Mouse (Mus musculus) G1E-ER4 (cell line): Measurements from ENCODE around the gene Hook2. TPM values are rescaled to one million over a fixed set of nuclear protein-coding genes. Genes with fewer than 3 reads are reported as not detected.

ENCODE experiments used
- GATA1 ChIP-seq: IDR thresholded peaks from one replicate; pipeline ENCODE4 v1.8.0; 2012; ENCODE audit warnings: low read length, inconsistent platforms
- polyA plus RNA-seq: library from polyadenylated mRNA; stranded (reverse); fragments of >175 nt; gene quantifications from 2 replicates; pipeline ENCODE4 v1.2.3, GENCODE M21; 2012

Gene Hook2
- polyA plus RNA-seq, 1 experiment, result 11.9 TPM

DNA sequence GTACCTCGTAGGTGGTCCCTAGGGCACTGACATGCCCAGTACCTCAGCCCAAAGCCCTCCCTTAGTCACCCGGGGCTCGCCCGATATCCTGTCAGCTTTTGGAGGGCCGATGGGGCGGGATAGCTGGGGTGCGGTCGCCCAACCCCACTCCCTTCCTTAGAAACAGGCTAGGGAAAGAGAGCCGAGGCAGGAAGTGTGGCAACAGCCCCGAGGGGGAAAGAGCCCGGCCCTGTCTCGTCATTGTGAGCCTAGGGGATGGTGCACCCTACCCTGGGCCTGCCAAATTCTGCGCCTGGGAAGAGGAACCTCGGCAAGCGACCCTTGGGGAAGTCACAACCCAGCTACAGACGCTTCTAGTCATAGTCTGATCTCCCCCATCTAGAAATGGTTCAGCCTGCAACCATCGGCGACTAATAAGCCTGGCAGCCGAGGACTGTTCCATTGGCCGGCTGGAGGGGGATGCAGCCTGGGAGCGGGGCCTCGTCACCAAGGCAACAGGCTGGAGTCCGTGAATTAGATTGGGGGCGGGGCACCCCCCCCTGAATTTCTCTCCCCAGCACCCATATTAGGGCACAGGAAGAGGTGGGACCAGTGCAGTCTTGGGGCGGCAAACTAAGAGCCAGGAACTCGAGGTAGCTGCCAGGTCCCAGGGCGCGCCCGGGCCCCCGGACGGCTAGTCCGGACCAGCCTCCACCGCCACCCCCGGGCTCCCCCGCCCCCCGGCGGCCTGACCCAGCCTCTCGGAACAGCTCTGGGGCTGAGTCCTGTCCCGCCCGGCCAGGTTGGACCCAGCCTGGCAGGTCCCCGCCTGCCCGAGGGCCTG, 10.6 kb upstream of the Hook2 start:
- no peak for TF ChIP-seq GATA1

DNA sequence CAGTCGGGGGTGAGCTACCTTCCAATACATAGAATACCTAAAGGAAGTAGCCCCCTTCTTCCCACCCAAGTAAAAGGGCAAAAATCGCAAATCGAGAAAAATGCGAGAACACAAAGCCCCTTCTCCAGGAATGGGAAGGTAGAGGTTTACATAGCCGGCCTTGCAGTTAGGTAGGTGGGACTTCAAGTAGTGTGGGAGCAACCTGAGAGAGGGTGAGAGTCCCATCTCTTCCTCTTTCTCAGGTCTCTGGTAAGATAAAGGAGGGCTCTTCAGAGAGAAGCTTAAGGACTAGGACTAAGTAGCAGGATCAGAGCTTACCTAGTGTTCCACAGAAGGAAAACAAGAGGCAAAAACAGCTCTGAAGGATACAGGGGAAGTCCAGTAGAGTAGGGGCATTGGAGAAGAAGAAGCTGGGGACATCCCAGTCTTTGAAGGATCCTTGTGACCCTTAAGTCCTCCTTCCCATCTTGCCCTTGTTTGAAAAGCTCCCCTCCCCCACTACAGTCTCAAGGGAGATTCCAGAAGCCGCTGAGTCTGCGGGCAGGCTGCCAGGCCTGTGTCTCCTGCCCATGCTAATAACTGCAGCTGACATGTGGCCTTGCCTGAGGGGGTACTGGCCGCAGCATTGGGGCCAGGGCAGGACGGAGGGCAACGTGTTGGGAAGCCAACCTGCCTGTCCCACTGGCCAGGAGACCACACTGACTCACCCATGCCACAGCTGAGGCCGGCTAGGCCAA, 9.6 kb upstream of the Hook2 start:
- TF ChIP-seq GATA1, result no peak

- no peak for TF ChIP-seq GATA1
Observed at GRCm38 (mm10) chr8:84981644-84982498, 8.5 kb upstream of the Hook2 start.

DNA sequence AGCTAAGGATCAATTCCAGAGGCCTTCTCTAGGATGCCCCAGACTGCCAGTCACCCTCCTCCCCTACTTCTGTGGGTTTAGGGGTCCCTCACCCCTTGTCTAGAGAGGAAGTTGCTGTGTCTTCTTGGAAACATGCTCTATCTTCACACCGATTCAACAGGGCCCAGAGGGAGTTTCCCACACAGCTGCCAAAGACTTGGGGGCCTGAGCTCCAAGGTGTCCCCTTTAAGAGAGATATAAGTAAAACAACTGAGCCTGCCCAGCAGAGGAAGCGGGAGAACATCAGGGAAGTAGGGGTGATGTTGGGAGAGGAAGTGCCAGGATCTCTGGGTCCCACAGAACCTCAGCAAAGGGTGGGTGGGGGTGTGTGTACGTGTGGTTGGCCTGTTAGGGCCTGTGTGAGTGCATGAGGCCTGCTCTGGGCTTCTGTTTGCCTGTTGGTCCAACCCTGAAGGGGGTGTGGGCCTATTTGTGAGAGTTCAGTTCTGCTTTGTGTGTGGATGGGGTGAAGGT, 7.8 kb upstream of the Hook2 start:
- no peak for TF ChIP-seq GATA1

GRCm38 (mm10) chr8:84984294-84985048, 5.9 kb upstream of the Hook2 start:
- no peak for TF ChIP-seq GATA1

GRCm38 (mm10) chr8:84985049-84985683, 5.2 kb upstream of the Hook2 start:
- no peak for TF ChIP-seq GATA1

GRCm38 (mm10) chr8:84985684-84986378, 4.6 kb upstream of the Hook2 start:
- TF ChIP-seq GATA1, result no peak

DNA sequence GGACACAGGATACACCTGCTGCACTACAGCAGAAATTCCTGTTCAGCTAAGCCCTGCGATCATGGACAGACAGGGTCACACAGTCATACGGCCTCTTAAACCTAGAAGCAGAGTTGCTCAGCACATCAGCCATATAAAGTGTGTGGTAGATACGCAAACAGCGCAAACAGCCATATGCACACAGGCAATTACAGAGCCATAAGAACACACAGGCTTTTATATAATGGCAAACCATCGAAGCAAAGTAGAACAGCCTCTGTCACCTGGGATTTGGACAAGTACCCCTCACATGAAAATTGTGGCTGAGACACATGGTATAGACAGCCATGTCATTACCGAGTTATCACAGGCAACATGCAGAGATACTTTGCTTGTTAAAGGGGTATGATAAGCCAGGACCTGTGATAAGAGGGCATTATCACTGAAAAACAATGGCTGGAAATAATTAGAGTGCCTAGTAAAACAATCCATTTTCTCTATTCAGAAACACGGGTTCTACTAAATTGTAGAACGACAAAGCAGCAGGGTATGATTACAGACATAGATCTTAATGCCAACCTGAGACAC, 3.9 kb upstream of the Hook2 start:
- TF ChIP-seq GATA1, result peak; percentile 90

- TF ChIP-seq GATA1, result no peak
Observed at GRCm38 (mm10) chr8:84987388-84987787, 3.0 kb upstream of the Hook2 start.

DNA sequence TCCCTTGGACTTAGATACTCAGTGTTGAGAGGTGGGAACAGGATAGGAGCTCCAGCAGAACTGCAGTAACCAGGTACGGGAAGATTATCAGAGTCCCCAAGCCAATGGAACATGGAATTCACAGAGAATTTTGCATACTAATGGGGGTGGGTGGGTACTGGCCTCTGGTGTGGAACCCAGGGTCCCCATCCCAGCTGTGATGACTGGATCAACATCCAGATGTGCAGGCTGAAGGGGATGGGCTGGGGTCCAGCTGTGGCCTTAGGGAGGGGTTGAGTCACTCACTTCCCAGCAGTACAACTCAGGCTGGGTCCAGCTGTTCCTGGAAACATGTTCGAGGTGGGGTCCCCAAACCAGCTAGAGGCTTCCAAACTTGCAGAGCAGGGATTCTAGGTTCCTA, 2.5 kb upstream of the Hook2 start:
- no peak for TF ChIP-seq GATA1

DNA sequence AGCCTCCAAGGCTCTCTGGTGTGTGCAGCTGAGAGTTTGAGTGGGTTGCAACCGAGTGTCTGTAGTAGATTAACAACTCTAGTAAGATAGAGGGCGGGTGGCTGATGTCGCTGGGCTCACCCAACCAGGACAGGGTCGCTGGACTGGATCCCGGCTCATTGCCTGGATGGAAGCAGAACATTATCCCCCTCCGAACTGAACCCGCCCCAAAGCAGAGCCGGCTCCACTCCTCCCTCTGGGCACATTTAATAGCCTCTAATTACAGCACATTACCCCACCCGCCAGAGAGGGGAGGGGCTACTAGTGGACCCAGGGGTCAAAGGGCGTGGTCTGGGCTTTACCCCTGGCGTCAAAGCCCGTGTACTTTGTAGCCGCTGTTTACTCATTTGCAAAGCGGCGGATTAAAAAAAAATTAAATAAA, 1.1 kb upstream of the Hook2 start:
- no peak for TF ChIP-seq GATA1

- TF ChIP-seq GATA1, result no peak
Observed at GRCm38 (mm10) chr8:84989810-84990209, 593 bp upstream of the Hook2 start.

- TF ChIP-seq GATA1, result no peak
Observed at GRCm38 (mm10) chr8:84990836-84991235, 433 bp downstream of the Hook2 start.
